Mouse (Mus musculus) heart, embryonic 12.5 days (tissue): ENCODE measurements around the gene Ccdc61. TPM values are rescaled to one million over a fixed set of nuclear protein-coding genes. Genes with fewer than 3 reads are reported as not detected.
A peak's percentile ranks its signal among the peaks of the same experiment; 100 is the strongest.
"Not testable (repeated sequence)": the region's sequence is repeated elsewhere in the genome, so short reads cannot be mapped to it uniquely, and the experiment has no call there.

Source experiments
- ATAC-seq: fragments of 200-750 bp; cut with Nextera tagmentation; 2 replicates; pipeline ENCODE4 v1.8.0; 2017; ENCODE audit warnings: moderate TSS enrichment, moderate library complexity; ENCODE audit not compliant: insufficient number of reproducible peaks, low FRiP score
- H3K27ac ChIP-seq: fragments of 300-500 bp; sonication (generic); 2 replicates; pipeline ENCODE4 v1.5.1; 2016; ENCODE audit warnings: mild to moderate bottlenecking, moderate library complexity; ENCODE audit not compliant: poor library complexity, severe bottlenecking
- H3K27me3 ChIP-seq: fragments of 300-500 bp; sonication (generic); replicated peaks from 2 replicates; pipeline ENCODE4 v1.6.1; 2016; ENCODE audit warnings: mild to moderate bottlenecking, moderate library complexity
- H3K36me3 ChIP-seq: fragments of 300-500 bp; sonication (generic); 2 replicates; pipeline ENCODE4 v1.6.1; 2016; ENCODE audit warnings: mild to moderate bottlenecking, moderate library complexity
- H3K4me1 ChIP-seq: fragments of 300-500 bp; sonication (generic); replicated peaks from 2 replicates; pipeline ENCODE4 v1.6.1; 2016; ENCODE audit warnings: mild to moderate bottlenecking
- H3K4me2 ChIP-seq: fragments of 300-500 bp; sonication (generic); 2 replicates; pipeline ENCODE4 v1.6.1; 2016; ENCODE audit warnings: mild to moderate bottlenecking, moderate library complexity
- H3K4me3 ChIP-seq: fragments of 300-500 bp; sonication (generic); 2 replicates; pipeline ENCODE4 v1.5.1; 2016; ENCODE audit warnings: mild to moderate bottlenecking
- H3K9ac ChIP-seq: fragments of 300-500 bp; sonication (generic); 2 replicates; pipeline ENCODE4 v1.6.1; 2016; ENCODE audit warnings: mild to moderate bottlenecking, moderate library complexity
- H3K9me3 ChIP-seq: fragments of 300-500 bp; sonication (generic); replicated peaks from 2 replicates; pipeline ENCODE4 v1.6.1; 2016; ENCODE audit warnings: mild to moderate bottlenecking, moderate library complexity
- WGBS: fragments of 180-500 bp; shearing (Covaris S2); methylation state at CpG from one replicate; pipeline ENCODE4 v1.1.7; 2016; 5-methylcytosine and 5-hydroxymethylcytosine counted together
- polyA plus RNA-seq: library from polyadenylated mRNA; unstranded; fragments of >200 nt; fragmentation: Nextera tagmentation; extraction: Ambion mirVana; gene quantifications from 2 replicates; pipeline ENCODE4 v1.2.1, GENCODE M21; 2016

The Ccdc61 gene
- polyA plus RNA-seq, 1 experiment from 2014 or later, result 24.0 TPM

- Histone ChIP-seq H3K9me3 (no peaks in the 10 kb centered on the region), H3K27ac (no peak overlapping the region), H3K4me1 (no peaks in the 10 kb centered on the region), H3K4me3 (no peak overlapping the region), H3K27me3 (no peaks in the 10 kb centered on the region), H3K36me3 (0 out of 2 replicates have a peak, but pooled peaks cover 5% of the 10 kb centered on the region), H3K4me2 (no peak overlapping the region), H3K9ac (no peak overlapping the region)
- 52% methylated on average over 9 of the region's 9 CpGs for WGBS
- ATAC-seq, result peak; percentile 52; the same call in 1 of the 2 replicates
These were observed 26.0 kb downstream of the Ccdc61 start for GRCm38 (mm10) chr7:18883991-18884744.

- no peak overlapping the region for H3K27ac ChIP-seq
- 60% methylated on average over 7 of the region's 7 CpGs for WGBS
- no peaks in the 10 kb centered on the region for H3K27me3 ChIP-seq
- H3K4me3 ChIP-seq, result no peak overlapping the region
- no peaks in the 10 kb centered on the region for H3K9me3 ChIP-seq
- no peaks in the 10 kb centered on the region for H3K36me3 ChIP-seq
- H3K4me2 ChIP-seq, result no peak overlapping the region
- no peaks in the 10 kb centered on the region for H3K4me1 ChIP-seq
- ATAC-seq, result no peak
- no peak overlapping the region for H3K9ac ChIP-seq
These were observed 31.5 kb downstream of the Ccdc61 start for GRCm38 (mm10) chr7:18878691-18879090.

DNA sequence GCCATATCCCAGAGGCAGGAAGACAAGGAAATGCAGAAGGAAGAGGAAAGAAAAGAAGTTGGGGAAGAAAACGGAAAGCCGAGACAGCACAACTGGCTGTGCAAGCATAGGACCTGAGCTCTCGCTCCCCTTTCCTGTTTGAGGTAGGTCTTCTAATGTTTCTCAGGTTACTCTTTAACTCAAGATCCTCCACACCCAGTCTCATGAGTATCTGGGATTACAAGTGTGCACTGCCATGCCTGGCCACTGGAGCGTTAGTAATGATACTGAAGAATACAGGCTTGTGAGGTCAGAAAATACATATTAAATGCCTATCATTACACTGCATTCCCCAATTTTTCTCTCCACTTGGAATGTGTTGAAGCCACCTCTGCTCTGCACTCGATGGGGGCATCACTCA is 34.8 kb downstream of the Ccdc61 start:
- Histone ChIP-seq H3K9ac (no peak overlapping the region), H3K27ac (no peak overlapping the region), H3K4me2 (no peak overlapping the region), H3K27me3 (no peaks in the 10 kb centered on the region), H3K4me3 (no peak overlapping the region), H3K9me3 (no peaks in the 10 kb centered on the region), H3K36me3 (no peaks in the 10 kb centered on the region), H3K4me1 (peaks cover 4% of the 10 kb centered on the region; the same call in 1 of the 2 replicates)
- 78% methylated on average over 5 of the region's 5 CpGs for WGBS
- ATAC-seq, result no peak

GRCm38 (mm10) chr7:18873253-18873652 is 37.0 kb downstream of the Ccdc61 start:
- Histone ChIP-seq H3K27me3 (no peaks in the 10 kb centered on the region), H3K9me3 (peaks cover 3% of the 10 kb centered on the region; the same call in 1 of the 2 replicates), H3K4me1 (peaks cover 4% of the 10 kb centered on the region; the same call in 1 of the 2 replicates), H3K4me3 (peak overlapping the region; percentile 47), H3K27ac (no peak overlapping the region), H3K4me2 (peak overlapping the region; percentile 81), H3K36me3 (no peaks in the 10 kb centered on the region), H3K9ac (0 out of 2 replicates have a peak overlapping the region, but pooled peaks have one; percentile 48)
- peak; percentile 73 for ATAC-seq
- under 1% methylated on average over 10 of the region's 10 CpGs for WGBS

GRCm38 (mm10) chr7:18872816-18873215 is 37.4 kb downstream of the Ccdc61 start:
- Histone ChIP-seq H3K4me2 (peak overlapping the region; percentile 81), H3K36me3 (no peaks in the 10 kb centered on the region), H3K4me3 (peak overlapping the region; percentile 47), H3K9ac (0 out of 2 replicates have a peak overlapping the region, but pooled peaks have one; percentile 48), H3K27ac (no peak overlapping the region), H3K4me1 (peaks cover 4% of the 10 kb centered on the region; the same call in 1 of the 2 replicates), H3K27me3 (no peaks in the 10 kb centered on the region), H3K9me3 (peaks cover 6% of the 10 kb centered on the region; the same call in 1 of the 2 replicates)
- 6% methylated on average over 7 of the region's 7 CpGs for WGBS
- ATAC-seq, result no peak

- Histone ChIP-seq H3K9me3 (peaks cover 8% of the 10 kb centered on the region), H3K4me3 (peak overlapping the region; percentile 47), H3K27me3 (no peaks in the 10 kb centered on the region), H3K9ac (no peak overlapping the region), H3K4me2 (peak overlapping the region; percentile 81), H3K27ac (no peak overlapping the region), H3K4me1 (peaks cover 4% of the 10 kb centered on the region; the same call in 1 of the 2 replicates), H3K36me3 (no peaks in the 10 kb centered on the region)
- 29% methylated on average over 13 of the region's 14 CpGs for WGBS
- no peak for ATAC-seq
These were observed 38.0 kb downstream of the Ccdc61 start for GRCm38 (mm10) chr7:18872014-18872802.

DNA sequence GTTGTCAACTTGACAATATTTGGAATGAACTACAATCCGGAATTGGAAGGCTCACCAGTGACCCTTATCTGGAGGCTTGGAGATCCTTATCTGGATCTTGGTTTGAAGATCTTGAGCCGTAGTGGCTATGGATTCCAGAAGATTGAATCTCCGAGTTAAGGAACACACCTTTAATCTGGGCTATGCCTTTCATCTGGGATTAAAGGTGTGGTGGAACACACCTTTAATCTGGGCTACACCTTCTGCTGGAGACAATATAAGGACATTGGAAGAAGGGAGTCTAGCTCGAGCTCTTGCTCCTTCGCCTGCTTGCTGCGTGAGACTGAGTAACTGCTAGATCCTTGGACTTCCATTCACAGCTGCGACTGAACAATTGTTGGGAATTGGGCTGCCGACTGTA is 39.2 kb downstream of the Ccdc61 start, which contains the start of gene Pglyrp1:
TSS of gene Pglyrp1 (plus strand) at position 301 of the 400 bp plus-strand sequence.
- not testable (repeated sequence) for H3K4me2 ChIP-seq, ATAC-seq, H3K27me3 ChIP-seq, H3K4me3 ChIP-seq, H3K4me1 ChIP-seq, H3K9ac ChIP-seq, H3K36me3 ChIP-seq, H3K27ac ChIP-seq
- H3K9me3 ChIP-seq, result peaks cover 12% of the 10 kb centered on the region
- 83% methylated on average over 2 of the region's 8 CpGs for WGBS

GRCm38 (mm10) chr7:18868491-18868890 is 41.7 kb downstream of the Ccdc61 start:
- no peak overlapping the region for H3K9ac ChIP-seq
- ATAC-seq, result no peak
- H3K4me3 ChIP-seq, result no peak overlapping the region
- peaks cover 19% of the 10 kb centered on the region for H3K9me3 ChIP-seq
- no peaks in the 10 kb centered on the region for H3K27me3 ChIP-seq
- WGBS, result 83% methylated on average over 2 of the region's 2 CpGs
- H3K36me3 ChIP-seq, result no peaks in the 10 kb centered on the region
- H3K4me1 ChIP-seq, result peaks cover 4% of the 10 kb centered on the region; the same call in 1 of the 2 replicates
- no peak overlapping the region for H3K4me2 ChIP-seq
- no peak overlapping the region for H3K27ac ChIP-seq

DNA sequence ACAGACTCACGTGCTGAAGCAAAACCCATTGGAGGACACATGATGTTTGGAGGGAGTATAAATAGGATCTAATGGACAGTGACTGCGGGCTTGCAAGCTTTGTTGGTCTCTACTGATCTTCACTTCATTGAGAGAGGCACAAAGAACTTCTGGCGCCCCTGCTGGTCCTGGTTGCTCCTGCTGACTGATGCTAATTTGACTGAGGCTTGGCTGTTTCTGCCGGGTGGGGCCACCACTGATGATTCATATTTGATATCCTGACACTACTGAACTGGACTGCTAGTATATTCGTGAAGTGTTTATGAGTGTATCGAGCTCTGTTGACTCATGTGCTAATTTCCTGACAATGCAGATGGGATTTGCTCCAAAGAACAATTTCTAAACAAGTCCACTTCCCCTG is 47.4 kb downstream of the Ccdc61 start:
- Histone ChIP-seq H3K9me3 (peaks cover 17% of the 10 kb centered on the region), H3K36me3 (no peaks in the 10 kb centered on the region), H3K27ac (no peak overlapping the region), H3K4me1 (peaks cover 8% of the 10 kb centered on the region), H3K27me3 (no peaks in the 10 kb centered on the region), H3K4me2 (no peak overlapping the region), H3K4me3 (no peak overlapping the region), H3K9ac (no peak overlapping the region)
- no peak for ATAC-seq
- 81% methylated on average over 6 of the region's 6 CpGs for WGBS

GRCm38 (mm10) chr7:18858310-18858916 is 51.8 kb downstream of the Ccdc61 start:
- H3K9ac ChIP-seq, result no peak overlapping the region
- H3K36me3 ChIP-seq, result no peaks in the 10 kb centered on the region
- ATAC-seq, result peak; percentile 76; the same call in 1 of the 2 replicates
- 53% methylated on average over 5 of the region's 5 CpGs for WGBS
- H3K4me1 ChIP-seq, result peaks cover 9% of the 10 kb centered on the region
- no peak overlapping the region for H3K4me3 ChIP-seq
- H3K9me3 ChIP-seq, result 0 out of 2 replicates have a peak, but pooled peaks cover 4% of the 10 kb centered on the region
- no peak overlapping the region for H3K4me2 ChIP-seq
- peak overlapping the region; percentile 80 for H3K27ac ChIP-seq
- H3K27me3 ChIP-seq, result no peaks in the 10 kb centered on the region
